Mouse (Mus musculus) CD4-positive, CD25-positive, alpha-beta regulatory T cell, adult 4 months (primary cell): ENCODE data around the gene Rgcc. TPM values are rescaled to one million over a fixed set of nuclear protein-coding genes. Genes with fewer than 3 reads are reported as not detected.

Source experiments
- ATAC-seq: one replicate; pipeline ENCODE4 v1.8.0; 2017
- polyA plus RNA-seq, 2 experiments: library from polyadenylated mRNA; unstranded; fragments of 100-300 nt; shearing (Covaris generic); gene quantifications; one replicate each; pipeline ENCODE4 v1.2.1; 2017

The Rgcc gene
- polyA plus RNA-seq, 2 experiments from 2014 or later, result 20.3 to 29.3 TPM

GRCm38 (mm10) chr14:79275870-79276395 is 25.5 kb downstream of the Rgcc start:
- no peak for ATAC-seq

DNA sequence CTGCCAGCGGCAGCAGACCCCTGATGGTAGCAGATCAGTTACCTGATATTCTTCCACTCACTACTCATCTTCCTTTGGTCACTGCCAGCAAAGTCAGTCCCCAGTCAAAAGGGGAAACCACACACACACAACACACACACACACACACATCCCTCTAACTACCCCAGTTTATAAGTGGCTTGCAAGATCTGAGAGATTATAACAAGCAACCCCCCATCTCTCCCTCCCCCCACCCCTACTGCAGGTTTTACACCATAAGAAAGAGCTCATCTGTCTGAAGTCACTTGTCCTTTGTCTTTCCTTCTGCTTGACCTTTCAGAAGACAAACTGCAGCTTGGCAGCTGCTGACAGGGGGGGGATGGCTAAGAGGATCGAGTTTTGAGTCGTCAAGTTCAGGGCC is 26.0 kb downstream of the Rgcc start:
- no peak for ATAC-seq

GRCm38 (mm10) chr14:79273697-79274477 is 27.6 kb downstream of the Rgcc start:
- ATAC-seq, result no peak

GRCm38 (mm10) chr14:79272991-79273390 is 28.5 kb downstream of the Rgcc start:
- no peak for ATAC-seq

- ATAC-seq, result no peak
Measured at GRCm38 (mm10) chr14:79272188-79272694, 29.2 kb downstream of the Rgcc start.

DNA sequence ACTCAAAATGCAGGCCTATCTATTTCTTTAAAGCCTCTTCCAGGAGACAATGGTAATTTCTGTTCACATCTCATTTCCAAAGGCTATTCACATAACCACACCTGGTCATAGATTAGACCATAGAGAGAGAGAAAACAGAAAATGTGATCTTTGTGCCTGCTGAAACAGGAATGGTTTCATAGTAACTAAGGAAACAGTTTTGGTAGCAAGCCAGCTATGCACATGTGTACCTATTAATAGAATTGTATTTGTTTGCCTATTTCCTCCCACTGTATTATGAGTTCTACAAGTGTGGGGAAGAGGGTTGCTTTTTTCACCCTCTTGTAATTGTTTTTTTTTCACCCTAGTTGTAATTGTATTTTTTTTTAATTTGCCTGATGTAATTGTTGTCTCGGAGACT is 31.9 kb downstream of the Rgcc start:
- no peak for ATAC-seq

DNA sequence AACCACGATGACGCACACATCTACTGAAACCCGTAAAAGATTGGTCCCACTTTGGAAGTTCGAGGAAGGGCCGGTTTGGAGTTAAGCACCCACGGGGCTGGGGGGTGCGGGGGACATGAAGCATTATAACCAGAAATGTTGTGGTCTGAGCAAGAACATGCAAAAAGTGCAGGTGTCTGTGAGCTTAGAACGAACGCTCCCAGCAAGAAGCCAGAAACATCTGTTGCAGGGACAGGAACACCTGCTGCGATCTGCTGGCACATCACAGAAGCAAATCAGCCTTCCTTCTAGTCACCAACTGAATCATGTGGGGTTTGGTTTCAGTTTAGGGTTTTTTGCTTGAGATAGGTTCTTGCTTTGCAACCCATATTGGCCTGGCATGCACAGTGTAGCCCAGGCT is 33.6 kb downstream of the Rgcc start:
- peak; percentile 57 for ATAC-seq

GRCm38 (mm10) chr14:79267382-79267781 is 34.1 kb downstream of the Rgcc start:
- ATAC-seq, result no peak

DNA sequence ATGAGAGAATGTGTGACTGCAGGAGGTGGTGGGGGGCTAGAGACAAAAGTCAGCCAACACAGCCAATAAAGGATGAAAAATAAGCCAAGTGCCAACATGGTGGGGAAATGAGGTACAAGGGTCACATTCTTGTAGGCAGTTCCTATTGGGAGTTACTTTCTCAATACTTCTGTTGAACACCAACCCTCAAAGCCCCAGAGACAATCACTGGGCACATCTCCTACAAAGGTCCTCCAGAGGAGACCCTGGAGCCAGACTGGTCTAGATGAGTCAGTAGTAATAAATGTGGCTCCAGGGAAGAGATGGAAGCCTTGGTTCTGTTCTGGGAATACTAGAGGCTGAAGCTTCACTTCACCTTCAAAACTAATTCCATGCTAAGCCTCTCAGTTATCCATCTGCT is 35.0 kb downstream of the Rgcc start:
- ATAC-seq, result no peak

- no peak for ATAC-seq
Measured at GRCm38 (mm10) chr14:79265738-79266137, 35.7 kb downstream of the Rgcc start.

GRCm38 (mm10) chr14:79263321-79263720 is 38.1 kb downstream of the Rgcc start:
- ATAC-seq, result no peak

DNA sequence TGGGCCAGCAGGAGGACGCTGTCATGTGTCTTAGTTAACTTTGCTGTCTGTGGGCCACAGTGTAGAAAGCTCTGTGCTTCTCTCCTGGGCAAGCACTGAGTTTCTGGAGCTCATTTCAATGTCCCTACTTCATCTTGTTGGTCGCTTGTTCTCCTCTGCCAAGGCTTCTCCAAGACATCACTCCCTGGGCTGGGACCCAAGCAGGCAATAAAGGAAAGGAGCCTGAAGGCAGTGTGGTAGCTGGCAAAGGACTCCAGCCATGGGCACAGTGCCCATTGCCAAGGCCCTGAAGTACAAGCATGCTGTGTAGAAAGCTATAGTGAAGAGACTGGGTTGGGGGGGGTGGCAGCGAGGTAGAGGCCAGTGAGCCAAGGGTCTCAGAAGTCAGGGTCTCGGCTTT is 38.8 kb downstream of the Rgcc start:
- no peak for ATAC-seq

GRCm38 (mm10) chr14:79259062-79259779 is 42.2 kb downstream of the Rgcc start:
- ATAC-seq, result no peak

DNA sequence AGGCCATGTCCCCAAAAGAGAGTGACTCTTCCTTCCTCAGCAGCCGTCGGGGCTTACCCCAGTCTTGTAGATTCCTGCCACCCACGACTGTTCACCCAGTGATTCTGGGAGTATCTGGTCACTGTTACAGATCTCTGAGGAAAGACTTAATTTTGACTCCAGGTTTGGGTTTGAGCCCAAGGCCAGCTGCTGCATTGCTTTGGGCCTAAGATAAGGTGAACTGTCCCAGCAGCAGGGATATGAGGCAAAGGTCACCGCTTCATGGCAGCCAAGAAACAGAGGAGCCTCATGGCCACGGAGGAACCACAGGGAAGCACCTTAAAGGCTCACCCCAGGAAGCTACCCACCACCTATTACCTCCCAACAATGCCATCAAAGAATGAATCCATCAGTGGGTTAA is 44.8 kb downstream of the Rgcc start:
- no peak for ATAC-seq

DNA sequence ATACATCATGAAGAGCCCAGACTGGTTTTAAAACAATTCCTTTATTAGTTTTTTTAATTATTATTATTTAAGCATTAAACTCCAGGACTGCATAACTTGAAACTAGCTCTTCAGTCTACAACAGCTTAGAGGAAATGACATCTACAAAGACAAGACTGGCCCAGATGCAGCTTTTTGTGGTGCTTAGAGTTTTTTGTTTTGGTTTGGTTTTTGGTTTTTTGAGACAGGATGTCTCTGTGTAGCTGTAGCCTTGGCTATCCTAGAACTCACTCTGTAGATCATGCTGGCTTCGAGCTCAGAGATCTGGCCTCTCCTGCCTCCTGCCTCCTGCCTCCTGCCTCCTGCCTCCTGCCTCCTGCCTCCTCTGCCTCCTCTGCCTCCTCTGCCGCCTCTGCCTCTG is 45.7 kb downstream of the Rgcc start:
- ATAC-seq, result peak; percentile 39

GRCm38 (mm10) chr14:79251727-79252285 is 49.6 kb downstream of the Rgcc start:
- no peak for ATAC-seq

DNA sequence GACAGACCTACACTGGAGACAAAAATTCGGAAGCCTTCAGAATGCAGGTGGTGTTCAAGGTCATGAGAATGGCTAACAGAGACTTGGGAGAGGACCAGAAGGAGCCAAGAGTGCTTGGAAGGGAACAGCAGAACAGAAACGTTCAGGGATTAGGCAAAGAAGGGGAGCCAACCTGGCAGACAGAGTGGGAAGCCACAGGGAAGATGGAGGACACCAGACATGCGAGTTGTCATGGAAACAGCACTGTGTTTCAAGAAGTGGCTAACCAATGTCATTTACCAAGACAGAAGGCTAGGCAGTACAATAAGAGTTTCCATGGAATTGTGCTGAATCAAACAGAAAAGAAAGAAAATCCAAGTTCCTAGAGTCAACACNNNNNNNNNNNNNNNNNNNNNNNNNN is 56.9 kb downstream of the Rgcc start:
- no peak for ATAC-seq

DNA sequence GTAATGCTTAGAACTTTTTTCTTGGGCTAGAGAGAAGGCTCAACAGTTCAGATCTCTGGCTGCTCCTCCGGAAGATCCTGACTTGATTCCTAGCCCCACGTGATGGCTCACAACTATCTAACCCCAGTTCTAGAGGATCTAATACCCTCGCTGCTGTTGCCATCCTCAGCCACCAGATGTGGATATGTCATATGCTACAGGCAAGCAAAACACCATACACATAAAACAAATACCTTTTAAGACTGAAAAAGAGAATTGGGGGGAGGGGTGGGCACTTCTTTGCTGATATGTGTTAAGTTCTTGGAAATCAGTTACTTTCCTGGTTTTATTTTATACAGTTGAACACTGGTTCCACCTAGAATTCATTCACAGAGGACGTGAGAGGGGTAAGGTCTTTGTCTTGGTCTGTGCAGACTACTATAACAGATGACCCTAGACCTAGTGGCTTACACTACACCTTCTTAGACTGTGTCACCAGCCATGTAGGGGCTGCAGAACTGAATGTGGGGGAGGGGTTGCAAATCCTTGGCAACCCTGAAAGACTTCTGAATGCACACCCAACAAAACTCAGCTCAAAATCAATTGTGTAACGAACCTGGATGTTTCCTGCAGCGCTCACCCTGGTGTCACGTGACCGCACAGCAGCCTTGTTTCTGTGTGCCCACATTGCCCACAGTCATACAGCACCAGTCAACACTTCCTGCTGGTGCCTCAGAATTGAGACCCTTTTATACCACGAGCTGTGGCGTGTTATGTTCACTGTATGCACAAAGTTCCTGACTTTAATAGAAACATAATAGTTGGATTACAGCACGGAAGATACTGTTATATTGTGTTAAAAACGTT is 58.2 kb downstream of the Rgcc start:
- ATAC-seq, result peak; percentile 94

GRCm38 (mm10) chr14:79242386-79242720 is 59.1 kb downstream of the Rgcc start:
- no peak for ATAC-seq

- ATAC-seq, result no peak
Measured at GRCm38 (mm10) chr14:79241656-79242385, 59.6 kb downstream of the Rgcc start.

DNA sequence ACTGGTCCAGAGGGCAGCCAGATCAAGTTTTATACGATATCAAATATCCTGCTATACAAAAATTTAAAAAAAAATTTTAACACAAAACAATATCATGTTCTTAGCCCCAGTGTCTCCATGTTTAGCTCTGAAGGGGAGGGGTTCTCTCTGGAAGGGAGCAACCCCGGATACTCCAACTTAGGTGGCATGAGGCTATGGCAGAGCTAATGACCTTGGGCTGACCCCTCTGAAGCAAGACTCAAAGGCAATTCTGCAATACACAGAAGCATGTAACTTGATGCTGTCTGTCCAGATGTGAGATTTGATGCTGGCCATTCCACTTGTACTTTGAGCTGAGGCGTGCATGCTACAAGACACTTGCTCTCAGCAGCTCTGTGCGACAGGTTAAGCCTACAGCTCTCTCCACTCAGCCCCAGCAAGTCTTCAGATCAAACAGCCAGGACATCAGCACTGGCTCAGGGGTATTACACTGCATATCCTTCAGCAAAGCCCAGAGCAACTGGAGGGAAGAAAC is 60.3 kb downstream of the Rgcc start:
- ATAC-seq, result no peak

DNA sequence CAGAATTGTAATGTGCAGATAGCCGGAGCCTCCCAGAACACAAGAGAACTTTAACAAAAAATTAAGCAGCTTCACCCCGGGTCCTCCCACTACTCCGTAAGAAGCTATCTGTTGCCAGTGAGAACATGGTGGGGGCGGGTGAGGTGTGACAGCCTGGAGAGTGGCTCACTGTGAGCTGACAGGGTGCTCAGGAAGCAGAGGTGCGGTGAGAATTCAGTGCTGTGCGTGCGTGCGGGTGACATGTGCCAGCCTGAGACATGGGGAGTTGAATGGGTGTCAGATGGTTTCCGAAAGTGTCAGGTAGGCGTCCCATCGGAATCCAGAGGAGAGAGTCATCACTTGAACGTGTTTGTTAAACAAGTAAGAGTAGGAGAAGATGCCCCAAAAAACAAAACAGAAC is 62.0 kb downstream of the Rgcc start:
- ATAC-seq, result no peak
